Mouse (Mus musculus) stomach, embryonic 14.5 days (tissue): ENCODE data around the gene Hunk. TPM values are rescaled to one million over a fixed set of nuclear protein-coding genes. Genes with fewer than 3 reads are reported as not detected.
A peak's percentile ranks its signal among the peaks of the same experiment; 100 is the strongest.

Source experiments
- ATAC-seq: fragments of 200-750 bp; cut with Nextera tagmentation; 2 replicates; pipeline ENCODE4 v1.8.0; 2017; ENCODE audit warnings: low read depth, moderate TSS enrichment; ENCODE audit not compliant: insufficient number of reproducible peaks, insufficient read depth, low FRiP score
- H3K27ac ChIP-seq: fragments of 300-500 bp; sonication (generic); 2 replicates; pipeline ENCODE4 v1.5.1; 2014; ENCODE audit warnings: mild to moderate bottlenecking, low read length, moderate library complexity, mixed read lengths
- H3K27me3 ChIP-seq: fragments of 300-500 bp; sonication (generic); 2 replicates; pipeline ENCODE4 v1.6.1; 2014; ENCODE audit warnings: low read length, control low read depth, mixed read lengths; ENCODE audit not compliant: control insufficient read depth, insufficient read depth
- H3K36me3 ChIP-seq: fragments of 300-500 bp; sonication (generic); 2 replicates; pipeline ENCODE4 v1.6.1; 2014; ENCODE audit warnings: mild to moderate bottlenecking, control low read depth, low read length, moderate library complexity, mixed read lengths; ENCODE audit not compliant: control insufficient read depth, insufficient read depth
- H3K4me1 ChIP-seq: fragments of 300-500 bp; sonication (generic); 2 replicates; pipeline ENCODE4 v1.6.1; 2014; ENCODE audit warnings: low read length, control low read depth, mixed read lengths; ENCODE audit not compliant: control insufficient read depth, insufficient read depth
- H3K4me2 ChIP-seq: fragments of 300-500 bp; sonication (generic); replicated peaks from 2 replicates; pipeline ENCODE4 v1.6.1; 2014; ENCODE audit warnings: low read depth, low read length, control low read depth
- H3K4me3 ChIP-seq: fragments of 300-500 bp; sonication (generic); 2 replicates; pipeline ENCODE4 v1.5.1; 2014; ENCODE audit warnings: low read depth, low read length, control low read depth
- H3K9ac ChIP-seq: fragments of 300-500 bp; sonication (generic); replicated peaks from 2 replicates; pipeline ENCODE4 v1.6.1; 2014; ENCODE audit warnings: low read depth, mild to moderate bottlenecking, control low read depth, low read length, moderate library complexity, mixed read lengths
- H3K9me3 ChIP-seq: fragments of 300-500 bp; sonication (generic); 2 replicates; pipeline ENCODE4 v1.6.1; 2016; ENCODE audit warnings: low read depth, low read length, control low read depth; ENCODE audit not compliant: control insufficient read depth
- WGBS: fragments of 180-500 bp; shearing (Covaris S2); extraction: QIAGEN DNeasy Blood & Tissue Kit; methylation state at CpG from one replicate; pipeline ENCODE4 v1.1.7; 2014; 5-methylcytosine and 5-hydroxymethylcytosine counted together
- polyA plus RNA-seq: library from polyadenylated mRNA; unstranded; fragments of >200 nt; fragmentation: Nextera tagmentation; extraction: Ambion mirVana; gene quantifications from 2 replicates; pipeline ENCODE4 v1.2.1, GENCODE M21; 2014

Hunk gene
- polyA plus RNA-seq, 1 experiment from 2014 or later, result 11.7 TPM

GRCm38 (mm10) chr16:90416621-90417020 is 30.8 kb downstream of the Hunk start:
- Histone ChIP-seq H3K36me3 (no peaks in the 10 kb centered on the region; the same call in 1 of the 2 replicates), H3K4me3 (no peak overlapping the region), H3K27ac (no peak overlapping the region), H3K9ac (no peak overlapping the region), H3K9me3 (peaks cover 4% of the 10 kb centered on the region; the same call in 1 of the 2 replicates), H3K4me1 (peaks cover 20% of the 10 kb centered on the region), H3K4me2 (no peak overlapping the region), H3K27me3 (no peaks in the 10 kb centered on the region)
- ATAC-seq, result no peak

- 7% methylated on average over 12 of the region's 12 CpGs for WGBS
- Histone ChIP-seq H3K4me2 (no peak overlapping the region), H3K27ac (peak overlapping the region; percentile 41; the same call in 1 of the 2 replicates), H3K4me1 (peaks cover 37% of the 10 kb centered on the region), H3K9me3 (no peaks in the 10 kb centered on the region), H3K4me3 (no peak overlapping the region), H3K27me3 (no peaks in the 10 kb centered on the region), H3K9ac (no peak overlapping the region), H3K36me3 (no peaks in the 10 kb centered on the region)
- ATAC-seq, result peak; percentile 65; the same call in 1 of the 2 replicates
Observed at GRCm38 (mm10) chr16:90418661-90419060, 32.8 kb downstream of the Hunk start.

GRCm38 (mm10) chr16:90421145-90421544 is 35.3 kb downstream of the Hunk start:
- Histone ChIP-seq H3K9ac (no peak overlapping the region), H3K4me2 (no peak overlapping the region), H3K27me3 (no peaks in the 10 kb centered on the region), H3K4me3 (no peak overlapping the region), H3K4me1 (peaks cover 48% of the 10 kb centered on the region), H3K9me3 (no peaks in the 10 kb centered on the region), H3K27ac (peak overlapping the region; percentile 12; the same call in 1 of the 2 replicates), H3K36me3 (no peaks in the 10 kb centered on the region)
- no peak for ATAC-seq
- 11% methylated on average over 7 of the region's 7 CpGs for WGBS

- no peak overlapping the region for H3K9ac ChIP-seq
- H3K36me3 ChIP-seq, result no peaks in the 10 kb centered on the region
- ATAC-seq, result no peak
- H3K9me3 ChIP-seq, result no peaks in the 10 kb centered on the region
- H3K27me3 ChIP-seq, result no peaks in the 10 kb centered on the region
- WGBS, result 21% methylated on average over 8 of the region's 8 CpGs
- no peak overlapping the region for H3K4me2 ChIP-seq
- no peak overlapping the region for H3K4me3 ChIP-seq
- peak overlapping the region; percentile 12; the same call in 1 of the 2 replicates for H3K27ac ChIP-seq
- H3K4me1 ChIP-seq, result peaks cover 48% of the 10 kb centered on the region
Observed at GRCm38 (mm10) chr16:90421551-90421950, 35.7 kb downstream of the Hunk start.

- peak overlapping the region; percentile 12; the same call in 1 of the 2 replicates for H3K27ac ChIP-seq
- H3K9ac ChIP-seq, result no peak overlapping the region
- no peaks in the 10 kb centered on the region for H3K36me3 ChIP-seq
- peaks cover 48% of the 10 kb centered on the region for H3K4me1 ChIP-seq
- no peaks in the 10 kb centered on the region for H3K27me3 ChIP-seq
- no peak overlapping the region for H3K4me3 ChIP-seq
- no peaks in the 10 kb centered on the region for H3K9me3 ChIP-seq
- no peak for ATAC-seq
- no peak overlapping the region for H3K4me2 ChIP-seq
- 36% methylated on average over 11 of the region's 11 CpGs for WGBS
Observed at GRCm38 (mm10) chr16:90422108-90422529, 36.3 kb downstream of the Hunk start.

GRCm38 (mm10) chr16:90423898-90424297 is 38.1 kb downstream of the Hunk start:
- no peaks in the 10 kb centered on the region for H3K36me3 ChIP-seq
- 27% methylated on average over 3 of the region's 3 CpGs for WGBS
- H3K27ac ChIP-seq, result peak overlapping the region; percentile 13; the same call in 1 of the 2 replicates
- H3K4me1 ChIP-seq, result peaks cover 42% of the 10 kb centered on the region
- no peak overlapping the region for H3K4me2 ChIP-seq
- no peak overlapping the region for H3K9ac ChIP-seq
- ATAC-seq, result peak; percentile 56; the same call in 1 of the 2 replicates
- no peaks in the 10 kb centered on the region for H3K27me3 ChIP-seq
- no peaks in the 10 kb centered on the region for H3K9me3 ChIP-seq
- no peak overlapping the region for H3K4me3 ChIP-seq

- Histone ChIP-seq H3K9me3 (no peaks in the 10 kb centered on the region), H3K4me2 (no peak overlapping the region), H3K4me3 (no peak overlapping the region), H3K9ac (no peak overlapping the region), H3K27ac (peak overlapping the region; percentile 13; the same call in 1 of the 2 replicates), H3K27me3 (no peaks in the 10 kb centered on the region), H3K36me3 (no peaks in the 10 kb centered on the region), H3K4me1 (peaks cover 40% of the 10 kb centered on the region)
- 31% methylated on average over 9 of the region's 9 CpGs for WGBS
- no peak for ATAC-seq
Observed at GRCm38 (mm10) chr16:90424391-90424790, 38.6 kb downstream of the Hunk start.

- Histone ChIP-seq H3K27ac (no peak overlapping the region), H3K4me1 (peaks cover 32% of the 10 kb centered on the region), H3K4me2 (no peak overlapping the region), H3K36me3 (no peaks in the 10 kb centered on the region), H3K27me3 (no peaks in the 10 kb centered on the region), H3K4me3 (no peak overlapping the region), H3K9ac (no peak overlapping the region), H3K9me3 (no peaks in the 10 kb centered on the region)
- WGBS, result 86% methylated on average over 5 of the region's 5 CpGs
- ATAC-seq, result no peak
Observed at GRCm38 (mm10) chr16:90426234-90426633, 40.4 kb downstream of the Hunk start.
